Mouse (Mus musculus) c-Kit-positive CD71-positive TER-119-positive erythroid progenitor cells, embryonic 14.5 days (primary cell): ENCODE data around the gene Polr3k.

Experiments used
- DNase-seq: peaks from one replicate; pipeline ENCODE4 v3.0.0-alpha.2; 2013; ENCODE audit warnings: low spot score

The Polr3k gene

GRCm38 (mm10) chr2:181863791-181864535 lies at the start of gene Polr3k:
Polr3k (plus strand) TSS chr2:181864337.
- DNase-seq: peak; percentile 95

- DNase-seq: no peak
Measured at GRCm38 (mm10) chr2:181829032-181829650, 35.0 kb upstream of the Polr3k start.

GRCm38 (mm10) chr2:181832745-181833144 lies 31.4 kb upstream of the Polr3k start:
- DNase-seq: no peak

- DNase-seq: peak; percentile 85
Measured at GRCm38 (mm10) chr2:181837372-181838292, 26.5 kb upstream of the Polr3k start, which contains the start of gene Pcmtd2. Pcmtd2 (plus strand) TSS chr2:181837854.

- DNase-seq: no peak
Measured at GRCm38 (mm10) chr2:181838293-181838680, 25.9 kb upstream of the Polr3k start.

GRCm38 (mm10) chr2:181845709-181846394 lies 18.3 kb upstream of the Polr3k start:
- no peak for DNase-seq

- no peak for DNase-seq
Measured at GRCm38 (mm10) chr2:181864536-181864860, 361 bp downstream of the Polr3k start.

- DNase-seq: peak; percentile 72
Measured at GRCm38 (mm10) chr2:181866931-181867330, 2.8 kb downstream of the Polr3k start.

- DNase-seq: no peak
Measured at GRCm38 (mm10) chr2:181871039-181871438, 6.9 kb downstream of the Polr3k start.

- no peak for DNase-seq
Measured at GRCm38 (mm10) chr2:181878903-181879302, 14.8 kb downstream of the Polr3k start.

GRCm38 (mm10) chr2:181883022-181883749 lies 19.0 kb downstream of the Polr3k start:
- DNase-seq: no peak

- peak; percentile 65 for DNase-seq
Measured at GRCm38 (mm10) chr2:181917861-181918260, 53.7 kb downstream of the Polr3k start.

- peak; percentile 49 for DNase-seq
Measured at GRCm38 (mm10) chr2:181918501-181918900, 54.4 kb downstream of the Polr3k start.
